1 mouse cellular context compared by ENCODE assay signal in genomic region chr5:114127374-114128349, GRCm38 (mm10).
TF ChIP-seq lines count a peak whose summit lies in the region.

TSS of gene Alkbh2 (minus strand) at chr5:114128218.

TF ChIP-seq in CH12.LX, 34 proteins besides CTCF, POLR2A, EP300 and RAD21 (continued from another document):
- 0 out of 2 replicates have a peak, but pooled peaks have one; percentile 44 for TF ChIP-seq MAFK (IDR thresholded peaks at IDR 0.05; ENCODE audit: insufficient replicate concordance, low read length)
- peak; percentile 70 for TF ChIP-seq TCF12 (IDR thresholded peaks at IDR 0.05; ENCODE audit: low read depth, low read length)
- no peak for TF ChIP-seq USF2 (conservative IDR thresholded peaks at IDR 0.05; ENCODE audit: low read depth, low read length)
- no peak for TF ChIP-seq GABPA (IDR thresholded peaks at IDR 0.05; ENCODE audit: insufficient replicate concordance, low read depth, low read length)
- TF ChIP-seq MEF2A (IDR thresholded peaks at IDR 0.05; ENCODE audit: borderline replicate concordance, low read depth, low read length): peak; percentile 80
- TF ChIP-seq ZKSCAN1 (IDR thresholded peaks at IDR 0.05; ENCODE audit: borderline replicate concordance, low read depth, low read length): no peak
- TF ChIP-seq ZC3H11A (IDR thresholded peaks at IDR 0.05; ENCODE audit: low read depth, low read length): no peak
- no peak; the same call in 1 of the 2 replicates for TF ChIP-seq CHD1 (IDR thresholded peaks at IDR 0.05; ENCODE audit: low read depth, low read length)
- TF ChIP-seq BHLHE40 (IDR thresholded peaks at IDR 0.05; ENCODE audit: low read depth, low read length): peak; percentile 72
- TF ChIP-seq NELFE (IDR thresholded peaks at IDR 0.05; ENCODE audit: low read depth, low read length): peak; percentile 56; the same call in 1 of the 2 replicates
- 0 out of 2 replicates have a peak, but pooled peaks have one; percentile 37 for TF ChIP-seq CHD2 (IDR thresholded peaks at IDR 0.05; ENCODE audit: low read length)
- TF ChIP-seq TBP (conservative IDR thresholded peaks at IDR 0.05; ENCODE audit: low read depth, low read length): peak; percentile 73
- TF ChIP-seq KAT2A (IDR thresholded peaks at IDR 0.05; ENCODE audit: insufficient replicate concordance, low read length): 0 out of 2 replicates have a peak, but pooled peaks have one; percentile 27
- peak; percentile 67; the same call in 1 of the 2 replicates for TF ChIP-seq MAX (IDR thresholded peaks at IDR 0.05; ENCODE audit: low read length)
- TF ChIP-seq MAZ (IDR thresholded peaks at IDR 0.05; ENCODE audit: low read depth, low read length): peak; percentile 99
- peak; percentile 66 for TF ChIP-seq MYC (IDR thresholded peaks at IDR 0.05; ENCODE audit: low read depth, low read length)
- peak; percentile 94 for TF ChIP-seq ELF1 (IDR thresholded peaks at IDR 0.05; ENCODE audit: low read depth, low read length)
- TF ChIP-seq NRF1 (IDR thresholded peaks at IDR 0.05; ENCODE audit: low read depth, low read length): 0 out of 2 replicates have a peak, but pooled peaks have one; percentile 40
TF ChIP-seq in CH12.LX: peak in this region for 21.
